Mouse (Mus musculus) T-helper 2 cell (primary cell): ENCODE measurements around the gene Sec22a.

Source experiments
- in situ Hi-C: fragments of 300-600 bp; cut with MboI, MseI; formaldehyde crosslinking; loops from one replicate; pipeline ENCODE4 v1.15.1; 2025; ENCODE audit warnings: high pct_unique_total_duplicates

The Sec22a gene

DNA sequence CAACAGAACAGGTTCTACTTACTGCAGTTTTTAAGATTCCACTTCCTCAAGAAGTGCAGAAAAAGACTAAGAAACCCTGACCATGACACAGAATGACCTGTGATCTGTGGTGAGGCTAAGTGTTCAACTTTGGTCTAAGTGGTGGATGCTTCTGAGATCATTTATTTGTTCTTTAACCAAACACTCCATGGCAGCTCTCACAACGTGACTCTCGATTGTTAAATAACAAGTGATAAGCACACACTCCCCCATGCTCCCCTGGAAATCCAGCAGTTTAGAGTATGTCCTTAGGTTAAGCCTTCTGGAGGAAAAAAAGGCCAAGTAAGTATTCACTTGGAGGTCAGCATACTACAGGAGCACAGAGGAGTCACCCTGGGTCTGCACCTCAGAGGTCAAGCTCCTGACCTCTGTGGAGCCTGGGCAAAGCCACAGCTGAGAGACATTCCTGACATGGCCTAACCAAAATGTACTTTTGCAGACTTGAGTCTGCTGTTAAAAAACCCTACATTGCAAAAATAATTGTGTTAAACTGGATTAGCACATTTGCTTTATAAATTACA, 53.1 kb downstream of the Sec22a start:
- in situ Hi-C loops = no loop called here

- in situ Hi-C loops = no loop called here
These were observed 54.1 kb downstream of the Sec22a start for GRCm38 (mm10) chr16:35309634-35310033.

DNA sequence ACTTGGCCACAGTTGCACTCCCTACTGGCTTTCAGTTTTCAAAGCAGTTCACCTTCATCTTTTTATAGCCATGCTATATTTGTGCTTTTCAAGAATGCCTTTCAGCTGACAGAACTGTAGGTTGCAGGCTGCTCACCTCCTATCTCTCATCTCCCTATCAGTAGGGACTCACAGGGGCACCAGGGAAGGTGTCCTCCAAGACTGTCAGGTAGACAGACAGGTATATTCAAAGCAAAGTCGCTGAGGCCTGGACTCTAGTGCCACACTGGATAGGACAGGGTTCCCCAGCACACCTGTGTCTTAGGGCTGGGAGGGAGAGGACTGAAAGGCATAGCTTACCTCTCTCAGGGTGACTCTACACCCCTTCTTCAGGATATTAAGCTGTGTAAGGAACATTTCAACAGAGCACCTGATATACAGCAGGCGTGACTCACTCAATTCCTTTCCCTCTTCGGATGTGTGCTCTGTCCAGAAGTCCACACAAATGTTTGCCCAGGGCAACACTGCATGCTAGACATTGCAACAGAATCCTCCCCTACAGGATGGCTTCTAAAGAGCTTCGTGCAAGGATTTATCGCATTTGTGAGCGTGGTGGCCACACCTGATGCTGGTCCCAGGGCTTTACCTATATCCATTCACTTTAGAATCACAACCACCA, 55.1 kb downstream of the Sec22a start:
- in situ Hi-C loops = no loop called here

GRCm38 (mm10) chr16:35308016-35308415, 55.7 kb downstream of the Sec22a start:
- in situ Hi-C loops = no loop called here

GRCm38 (mm10) chr16:35307331-35307730, 56.4 kb downstream of the Sec22a start:
- in situ Hi-C loops = no loop called here

- in situ Hi-C loops = no loop called here
These were observed 57.1 kb downstream of the Sec22a start for GRCm38 (mm10) chr16:35306631-35307030.

DNA sequence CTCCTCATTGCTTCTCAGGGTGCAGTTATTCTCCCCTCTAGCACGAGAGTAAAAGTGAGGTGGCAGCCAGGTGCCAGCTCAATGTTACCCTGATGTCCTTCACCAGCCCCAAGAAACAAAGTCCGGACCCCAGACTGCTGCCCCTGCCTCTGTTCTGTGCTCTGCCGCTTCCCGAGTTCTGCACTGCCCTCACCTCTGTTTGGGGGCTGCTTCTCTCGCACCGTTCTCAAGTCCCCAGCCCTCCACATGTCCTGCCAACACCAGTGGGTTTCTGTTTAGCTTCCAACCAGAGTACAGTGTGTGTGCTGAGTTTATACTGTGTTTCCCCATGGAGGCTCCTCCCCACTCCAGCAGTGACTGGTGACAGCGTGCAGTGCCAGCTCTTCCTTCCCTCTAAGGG, 58.5 kb downstream of the Sec22a start:
- in situ Hi-C loops = no loop called here

GRCm38 (mm10) chr16:35304416-35304815, 59.3 kb downstream of the Sec22a start:
- in situ Hi-C loops = no loop called here

DNA sequence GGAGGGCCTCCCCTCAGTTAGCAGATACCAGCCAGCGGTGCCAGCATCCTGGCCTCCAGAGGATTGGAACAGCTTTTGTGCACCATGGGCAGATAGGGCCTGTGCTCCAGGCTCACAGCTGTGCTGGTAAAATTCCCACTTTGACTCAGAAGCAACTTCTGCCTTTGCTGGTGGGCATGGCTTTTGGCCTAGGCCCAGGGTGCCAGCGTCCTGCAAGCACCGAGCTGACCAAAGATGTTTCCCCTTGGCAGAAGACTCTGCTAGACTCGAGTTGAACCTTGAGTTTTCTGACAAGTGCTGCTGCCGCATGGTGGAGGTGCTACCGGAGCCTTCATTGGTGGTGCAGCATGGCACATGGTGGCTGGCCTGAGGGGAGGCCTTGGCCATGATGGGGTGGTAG, 60.0 kb downstream of the Sec22a start:
- in situ Hi-C loops = no loop called here

- in situ Hi-C loops = no loop called here
These were observed 61.1 kb downstream of the Sec22a start for GRCm38 (mm10) chr16:35302441-35303280.

GRCm38 (mm10) chr16:35300156-35300555, 63.6 kb downstream of the Sec22a start:
- in situ Hi-C loops = no loop called here

- in situ Hi-C loops = no loop called here
These were observed 65.9 kb downstream of the Sec22a start for GRCm38 (mm10) chr16:35297786-35298185.

DNA sequence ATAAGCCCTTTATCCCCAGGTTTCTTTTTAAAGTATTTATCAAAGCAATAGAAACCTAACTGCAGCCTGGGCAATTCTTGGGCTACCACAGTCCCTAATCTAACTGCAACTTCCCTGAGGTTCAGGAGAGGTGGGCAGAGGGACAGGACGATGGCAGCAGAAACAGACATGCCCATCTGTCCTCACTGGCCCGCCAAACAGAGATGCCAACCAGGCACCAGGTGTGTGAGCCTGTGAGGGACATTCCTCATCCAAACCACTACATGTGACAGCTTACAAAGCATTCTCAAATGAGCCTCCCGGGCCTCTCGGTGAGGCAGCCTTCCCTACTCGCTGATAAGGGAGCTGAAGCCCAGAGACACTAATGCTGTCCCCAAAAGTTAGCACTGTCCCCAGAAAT, 76.5 kb downstream of the Sec22a start:
- in situ Hi-C loops = no loop called here

GRCm38 (mm10) chr16:35285821-35286220, 77.9 kb downstream of the Sec22a start:
- in situ Hi-C loops = no loop called here

DNA sequence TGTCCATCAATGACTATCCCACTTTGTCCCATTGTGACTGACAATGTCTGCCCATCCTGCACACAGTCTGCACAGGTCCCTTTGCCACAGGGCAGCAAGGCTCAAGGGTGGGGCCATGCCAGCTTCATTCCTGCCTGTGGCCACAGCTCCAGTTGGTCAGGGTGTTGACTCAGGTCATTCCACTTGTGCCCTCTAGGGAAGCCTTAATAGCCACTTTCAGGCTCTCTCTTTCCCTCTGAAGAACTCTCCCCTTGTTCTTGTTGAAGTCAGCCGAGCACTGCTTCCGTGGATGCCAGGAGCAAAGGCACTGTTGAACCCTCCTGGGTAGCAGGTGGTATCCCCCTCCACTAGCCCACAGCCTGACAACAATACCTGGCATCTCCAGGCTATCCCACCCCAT, 81.3 kb downstream of the Sec22a start:
- in situ Hi-C loops = no loop called here

DNA sequence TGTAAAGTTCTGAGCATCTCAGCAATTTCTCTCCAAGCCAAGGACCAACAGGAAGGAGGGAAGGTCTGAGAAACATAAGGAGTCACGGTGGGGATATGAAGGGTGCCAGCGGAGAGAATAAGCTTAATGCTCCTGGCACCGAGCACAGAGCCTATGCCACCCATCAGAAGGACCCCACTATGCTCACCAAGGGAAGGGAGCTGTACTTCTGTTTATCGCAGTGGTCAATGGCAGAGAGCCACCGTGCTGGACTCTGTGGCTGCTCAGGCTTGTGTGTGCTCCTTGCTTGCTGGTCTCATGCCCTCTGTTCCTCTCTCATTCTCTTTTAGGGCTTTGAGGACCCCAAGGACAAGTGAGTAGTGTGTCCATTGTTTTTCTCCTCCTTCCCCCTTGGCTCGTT, 85.6 kb downstream of the Sec22a start:
- in situ Hi-C loops = no loop called here

DNA sequence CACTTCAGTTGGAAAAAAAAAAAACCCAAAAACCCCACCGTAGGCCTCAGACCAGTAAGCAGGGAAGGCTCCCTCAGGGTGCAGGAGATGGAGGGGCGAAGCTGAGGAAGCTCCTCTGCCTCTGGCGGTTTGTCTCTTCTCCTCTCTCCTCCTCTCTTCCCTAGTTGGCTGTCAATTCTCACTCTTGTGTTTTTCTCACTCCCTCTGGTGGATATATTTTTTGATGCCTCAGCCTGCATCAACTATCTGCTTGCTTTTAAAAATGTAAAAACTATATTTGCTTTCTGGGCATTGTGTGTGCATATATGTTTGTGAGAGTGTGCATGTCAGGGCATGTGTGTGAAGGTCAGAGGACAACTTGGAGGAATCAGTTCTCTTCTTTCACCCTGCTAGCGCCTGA, 91.3 kb downstream of the Sec22a start:
- in situ Hi-C loops = loop anchor here (5.0 kb wide), 1 partner anchor 160 kb away; no protein-coding TSS in a partner anchor

GRCm38 (mm10) chr16:35271572-35271971, 92.1 kb downstream of the Sec22a start:
- in situ Hi-C loops = loop anchor here (5.0 kb wide), 1 partner anchor 159 kb away; no protein-coding TSS in a partner anchor

GRCm38 (mm10) chr16:35270945-35271344, 92.8 kb downstream of the Sec22a start:
- in situ Hi-C loops = loop anchor here (5.0 kb wide), 1 partner anchor 159 kb away; no protein-coding TSS in a partner anchor

DNA sequence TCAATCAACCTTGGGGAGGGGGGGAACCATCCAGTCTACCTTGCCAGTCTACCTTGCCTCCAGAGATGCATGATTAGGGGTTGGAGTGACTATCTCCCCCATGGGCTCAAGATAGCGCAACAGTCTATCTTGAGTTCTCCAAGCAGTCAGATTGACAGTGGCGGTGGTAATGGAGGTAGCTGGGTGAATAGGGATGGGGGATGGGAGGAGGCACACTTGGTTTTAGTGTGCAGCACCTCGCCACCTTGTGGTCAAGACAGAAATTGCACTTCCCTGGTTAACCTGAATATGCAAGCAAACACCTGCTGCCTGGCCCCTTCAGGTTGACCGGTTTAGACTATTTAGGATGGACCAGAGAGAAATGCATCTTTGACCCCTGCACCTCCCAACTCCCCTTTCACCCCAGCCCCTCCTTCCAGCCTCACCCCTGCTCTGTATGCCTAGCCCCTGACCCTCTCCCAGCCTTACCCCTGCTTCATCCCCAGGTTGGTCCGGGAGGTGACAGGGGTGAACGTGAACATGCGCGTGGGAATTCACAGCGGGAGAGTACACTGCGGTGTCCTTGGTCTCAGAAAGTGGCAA, 93.3 kb downstream of the Sec22a start:
- in situ Hi-C loops = loop anchor here (5.0 kb wide), 1 partner anchor 158 kb away; no protein-coding TSS in a partner anchor
